ENCODE assay signal across 24 mouse cellular contexts in genomic region chr11:16851361-16851760, GRCm38 (mm10).
"Had no signal": no experiment of that assay in that cellular context is flagged by ENCODE, and none has a peak within 500 bp of the region (broad histone marks: within the 10 kb centered on the region; RNA-seq: fewer than 3 reads in every experiment).

No protein-coding gene starts in this region.

- ATAC-seq: hindbrain, postnatal 0 days; liver, embryonic 12.5 days had no signal

- DNase-seq: gastrocnemius, postnatal 14 days; gastrocnemius, postnatal 36 days; heart, adult 11 months; heart, adult 2 months; heart, postnatal 14 days; heart, postnatal 36 days; kidney, adult 11 months; kidney, adult 2 months; kidney, adult 9 months; kidney, postnatal 36 days; layer of hippocampus, adult 9-11 months; layer of hippocampus, postnatal 36 days; left cerebral cortex, postnatal 4 days had no signal

- H3K27ac ChIP-seq: heart, adult 2 months; heart, embryonic 13.5 days; heart, embryonic 15.5 days; hindbrain, embryonic 13.5 days; hindbrain, embryonic 15.5 days; hindbrain, postnatal 0 days; kidney, embryonic 15.5 days; kidney, postnatal 0 days; limb, embryonic 13.5 days; limb, embryonic 15.5 days; liver, embryonic 12.5 days; liver, embryonic 14.5 days had no signal

- H3K4me1 ChIP-seq: heart, embryonic 13.5 days; heart, embryonic 15.5 days; hindbrain, embryonic 13.5 days; hindbrain, embryonic 15.5 days; liver, embryonic 12.5 days had no signal

- H3K4me3 ChIP-seq: heart, adult 2 months; heart, embryonic 13.5 days; heart, embryonic 15.5 days; hindbrain, embryonic 13.5 days; hindbrain, embryonic 15.5 days; kidney, embryonic 15.5 days; limb, embryonic 13.5 days; limb, embryonic 15.5 days; liver, embryonic 12.5 days had no signal
